Mouse (Mus musculus): Measurements from ENCODE around the gene Rhbdl1. TPM values are rescaled to one million over a fixed set of nuclear protein-coding genes. Genes with fewer than 3 reads are reported as not detected.

Rhbdl1 gene
- polyA plus RNA-seq, 1 experiment = 29.2 TPM

GRCm38 (mm10) chr17:25830200-25830753, 6.8 kb downstream of the Rhbdl1 start:
- H3K27me3 ChIP-seq (ENCODE audit: control insufficient read depth, insufficient read depth, low read length) = no peaks in the 10 kb centered on the region
- peaks cover 41% of the 10 kb centered on the region for H3K4me1 ChIP-seq (replicated peaks; ENCODE audit: control insufficient read depth, insufficient read depth, low read length)
- H3K36me3 ChIP-seq (ENCODE audit: control insufficient read depth, insufficient read depth, low read length) = peaks cover 4% of the 10 kb centered on the region; the same call in 1 of the 2 replicates
- no peak for TF ChIP-seq POLR2A (IDR thresholded peaks at IDR 0.05; ENCODE audit: control insufficient read depth, extremely low read depth, insufficient read depth, low read length, poor library complexity)
- TF ChIP-seq CTCF (IDR thresholded peaks at IDR 0.05; ENCODE audit: borderline replicate concordance, control insufficient read depth, extremely low read depth, insufficient read depth, low read length, poor library complexity) = no peak
- no peak for DNase-seq
- no peak overlapping the region for H3K4me3 ChIP-seq (ENCODE audit: control insufficient read depth, insufficient read depth, low read length)
- no peak overlapping the region for H3K27ac ChIP-seq (ENCODE audit: control insufficient read depth, insufficient read depth, low read length)
- 97% methylated on average over 4 of the region's 4 CpGs for WGBS

DNA sequence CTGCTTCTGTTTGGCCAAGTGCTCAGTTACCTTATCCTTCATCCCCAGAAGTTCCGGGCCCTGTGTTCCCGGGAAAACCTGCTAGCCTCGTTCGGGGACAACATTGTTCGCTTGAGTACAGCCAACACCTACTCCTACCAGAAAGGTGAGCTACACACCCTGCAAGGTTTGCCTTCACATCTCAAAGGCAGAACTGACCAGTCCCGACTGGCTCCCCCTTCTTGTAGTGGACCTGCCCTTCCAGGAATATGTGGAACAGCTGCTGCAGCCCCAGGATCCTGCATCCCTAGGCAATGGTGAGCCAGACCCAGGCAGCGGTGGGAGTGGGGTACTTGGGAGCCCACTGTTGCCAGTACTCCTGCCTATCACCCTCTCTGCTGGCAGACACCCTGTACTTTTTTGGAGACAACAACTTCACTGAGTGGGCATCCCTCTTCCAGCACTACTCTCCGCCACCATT, 7.5 kb downstream of the Rhbdl1 start:
- TF ChIP-seq CTCF (IDR thresholded peaks at IDR 0.05; ENCODE audit: borderline replicate concordance, control insufficient read depth, extremely low read depth, insufficient read depth, low read length, poor library complexity) (no peak), POLR2A (IDR thresholded peaks at IDR 0.05; ENCODE audit: control insufficient read depth, extremely low read depth, insufficient read depth, low read length, poor library complexity) (no peak)
- H3K27me3 ChIP-seq (ENCODE audit: control insufficient read depth, insufficient read depth, low read length) = no peaks in the 10 kb centered on the region
- peaks cover 4% of the 10 kb centered on the region; the same call in 1 of the 2 replicates for H3K36me3 ChIP-seq (ENCODE audit: control insufficient read depth, insufficient read depth, low read length)
- DNase-seq = no peak
- WGBS = 55% methylated on average over 8 of the region's 8 CpGs
- no peak overlapping the region for H3K27ac ChIP-seq (ENCODE audit: control insufficient read depth, insufficient read depth, low read length)
- peaks cover 42% of the 10 kb centered on the region for H3K4me1 ChIP-seq (replicated peaks; ENCODE audit: control insufficient read depth, insufficient read depth, low read length)
- H3K4me3 ChIP-seq (ENCODE audit: control insufficient read depth, insufficient read depth, low read length) = peak overlapping the region; percentile 79

DNA sequence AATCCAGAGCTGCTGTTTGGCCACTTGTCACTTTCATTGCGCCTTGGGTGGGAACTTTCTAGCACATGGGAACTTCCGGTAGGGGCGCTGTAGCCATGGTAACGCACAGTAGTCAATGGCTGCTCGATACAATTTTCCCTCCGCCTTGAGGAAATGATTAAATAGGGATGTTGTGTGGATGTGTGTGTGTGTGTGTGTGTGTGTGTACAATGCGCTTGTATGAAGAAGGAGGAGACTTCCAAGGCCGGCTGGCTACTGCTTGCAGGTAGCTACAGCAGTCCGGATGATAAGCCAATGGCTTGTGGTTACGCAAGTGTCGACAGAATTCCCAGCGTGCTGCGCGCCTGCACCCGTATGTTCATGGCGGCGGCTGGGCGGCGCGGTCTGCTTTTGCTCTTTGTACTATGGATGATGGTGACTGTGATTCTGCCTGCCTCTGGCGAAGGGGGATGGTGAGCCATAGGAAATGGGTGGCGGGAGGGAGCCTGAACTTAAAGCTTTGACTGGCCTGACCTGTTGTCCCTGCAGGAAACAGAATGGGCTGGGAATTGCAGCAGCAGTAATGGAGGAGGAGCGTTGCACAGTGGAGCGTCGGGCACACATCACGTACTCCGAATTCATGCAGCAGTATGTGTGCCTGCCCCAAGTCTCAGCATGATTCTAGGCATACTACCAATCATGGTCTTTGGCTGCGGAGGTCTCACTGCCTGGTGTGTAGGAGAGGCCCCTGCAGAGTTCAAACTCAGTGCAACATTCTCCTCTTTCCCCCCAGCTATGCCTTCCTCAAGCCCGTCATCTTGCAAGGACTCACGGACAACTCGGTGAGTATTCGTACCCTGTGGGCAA, 8.2 kb downstream of the Rhbdl1 start, which contains the start of gene Jmjd8:
Gene Jmjd8 (plus strand): TSS at position 156 of the 846 bp plus-strand sequence.
- peaks cover 4% of the 10 kb centered on the region; the same call in 1 of the 2 replicates for H3K36me3 ChIP-seq (ENCODE audit: control insufficient read depth, insufficient read depth, low read length)
- peak; percentile 76 for DNase-seq
- H3K4me3 ChIP-seq (ENCODE audit: control insufficient read depth, insufficient read depth, low read length) = peak within 1 kb of the TSS; percentile 79
- no peaks in the 10 kb centered on the region for H3K27me3 ChIP-seq (ENCODE audit: control insufficient read depth, insufficient read depth, low read length)
- peaks cover 42% of the 10 kb centered on the region for H3K4me1 ChIP-seq (replicated peaks; ENCODE audit: control insufficient read depth, insufficient read depth, low read length)
- peak within 1 kb of the TSS; percentile 59 for H3K27ac ChIP-seq (ENCODE audit: control insufficient read depth, insufficient read depth, low read length)
- WGBS = 2% methylated on average over 32 of the region's 32 CpGs
- 0 out of 2 replicates have a peak, but pooled peaks have one; percentile 15 for TF ChIP-seq CTCF (IDR thresholded peaks at IDR 0.05; ENCODE audit: borderline replicate concordance, control insufficient read depth, extremely low read depth, insufficient read depth, low read length, poor library complexity)
- peak; percentile 71; the same call in 1 of the 2 replicates for TF ChIP-seq POLR2A (IDR thresholded peaks at IDR 0.05; ENCODE audit: control insufficient read depth, extremely low read depth, insufficient read depth, low read length, poor library complexity)

- peaks cover 4% of the 10 kb centered on the region; the same call in 1 of the 2 replicates for H3K36me3 ChIP-seq (ENCODE audit: control insufficient read depth, insufficient read depth, low read length)
- TF ChIP-seq POLR2A (IDR thresholded peaks at IDR 0.05; ENCODE audit: control insufficient read depth, extremely low read depth, insufficient read depth, low read length, poor library complexity) (no peak), CTCF (IDR thresholded peaks at IDR 0.05; ENCODE audit: borderline replicate concordance, control insufficient read depth, extremely low read depth, insufficient read depth, low read length, poor library complexity) (no peak)
- 54% methylated on average over 8 of the region's 8 CpGs for WGBS
These were observed 8.9 kb downstream of the Rhbdl1 start for GRCm38 (mm10) chr17:25828223-25828594.

GRCm38 (mm10) chr17:25827546-25828222, 9.4 kb downstream of the Rhbdl1 start:
- TF ChIP-seq POLR2A (IDR thresholded peaks at IDR 0.05; ENCODE audit: control insufficient read depth, extremely low read depth, insufficient read depth, low read length, poor library complexity) = no peak
- no peak for TF ChIP-seq CTCF (IDR thresholded peaks at IDR 0.05; ENCODE audit: borderline replicate concordance, control insufficient read depth, extremely low read depth, insufficient read depth, low read length, poor library complexity)
- Histone ChIP-seq H3K36me3 (ENCODE audit: control insufficient read depth, insufficient read depth, low read length) (peaks cover 4% of the 10 kb centered on the region; the same call in 1 of the 2 replicates), H3K4me1 (replicated peaks; ENCODE audit: control insufficient read depth, insufficient read depth, low read length) (peaks cover 43% of the 10 kb centered on the region), H3K4me3 (ENCODE audit: control insufficient read depth, insufficient read depth, low read length) (no peak overlapping the region), H3K27me3 (ENCODE audit: control insufficient read depth, insufficient read depth, low read length) (no peaks in the 10 kb centered on the region), H3K27ac (ENCODE audit: control insufficient read depth, insufficient read depth, low read length) (no peak overlapping the region)
- no peak for DNase-seq
- WGBS = 95% methylated on average over 22 of the region's 22 CpGs

More at GRCm38 (mm10) chr17:25828223-25828594, 8.9 kb downstream of the Rhbdl1 start:
- DNase-seq = no peak
- H3K4me3 ChIP-seq (ENCODE audit: control insufficient read depth, insufficient read depth, low read length) = peak overlapping the region; percentile 79
- peaks cover 40% of the 10 kb centered on the region for H3K4me1 ChIP-seq (replicated peaks; ENCODE audit: control insufficient read depth, insufficient read depth, low read length)
- no peak overlapping the region; the same call in 1 of the 2 replicates for H3K27ac ChIP-seq (ENCODE audit: control insufficient read depth, insufficient read depth, low read length)
- H3K27me3 ChIP-seq (ENCODE audit: control insufficient read depth, insufficient read depth, low read length) = no peaks in the 10 kb centered on the region

DNA sequence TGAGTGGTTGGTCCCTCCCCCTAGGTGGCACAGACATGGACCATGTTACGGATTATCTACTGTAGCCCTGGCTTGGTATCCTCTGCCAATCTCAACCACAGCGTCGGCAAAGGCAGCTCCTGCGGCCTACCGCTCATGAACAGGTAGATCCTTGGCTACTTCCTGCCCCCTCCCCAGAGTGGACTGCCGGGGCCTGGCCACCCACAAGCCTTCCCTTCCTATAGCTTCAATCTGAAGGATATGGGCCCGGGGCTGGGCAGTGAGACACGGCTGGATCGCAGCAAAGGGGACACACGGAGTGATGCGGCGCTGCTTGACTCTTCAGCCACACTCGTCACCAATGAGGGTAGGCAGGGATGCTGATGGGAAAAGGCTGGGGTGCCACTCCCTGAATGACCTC, 10.1 kb downstream of the Rhbdl1 start:
- Histone ChIP-seq H3K27me3 (ENCODE audit: control insufficient read depth, insufficient read depth, low read length) (no peaks in the 10 kb centered on the region), H3K36me3 (ENCODE audit: control insufficient read depth, insufficient read depth, low read length) (peaks cover 4% of the 10 kb centered on the region; the same call in 1 of the 2 replicates), H3K27ac (ENCODE audit: control insufficient read depth, insufficient read depth, low read length) (no peak overlapping the region), H3K4me1 (replicated peaks; ENCODE audit: control insufficient read depth, insufficient read depth, low read length) (peaks cover 40% of the 10 kb centered on the region), H3K4me3 (ENCODE audit: control insufficient read depth, insufficient read depth, low read length) (no peak overlapping the region)
- no peak for DNase-seq
- WGBS = 97% methylated on average over 13 of the region's 13 CpGs
- no peak for TF ChIP-seq CTCF (IDR thresholded peaks at IDR 0.05; ENCODE audit: borderline replicate concordance, control insufficient read depth, extremely low read depth, insufficient read depth, low read length, poor library complexity)
- no peak for TF ChIP-seq POLR2A (IDR thresholded peaks at IDR 0.05; ENCODE audit: control insufficient read depth, extremely low read depth, insufficient read depth, low read length, poor library complexity)

All from thymus, adult 2 months (tissue).